Mouse (Mus musculus) adrenal gland, adult 8-10 months (tissue): Measurements from ENCODE around the gene Os9. TPM values are rescaled to one million over a fixed set of nuclear protein-coding genes. Genes with fewer than 3 reads are reported as not detected.
"Not testable (repeated sequence)": the region's sequence is repeated elsewhere in the genome, so short reads cannot be mapped to it uniquely, and the experiment has no call there.

Experiments
- DNase-seq: peaks from one replicate; pipeline ENCODE4 v3.0.0; 2022
- total RNA-seq, 4 experiments: library from RNA; stranded (reverse); gene quantifications; 2 replicates each; pipeline ENCODE4 v1.2.4; 2022

Gene Os9
- total RNA-seq, 4 experiments from 2014 or later: 139 to 153 (median 150) TPM

- no peak for DNase-seq
Observed at GRCm38 (mm10) chr10:127062503-127062902, 58.4 kb downstream of the Os9 start.

GRCm38 (mm10) chr10:127062101-127062500 lies 58.8 kb downstream of the Os9 start:
- DNase-seq: not testable (repeated sequence)

GRCm38 (mm10) chr10:127061513-127061912 lies 59.4 kb downstream of the Os9 start:
- DNase-seq: no peak

GRCm38 (mm10) chr10:127061085-127061484 lies 59.8 kb downstream of the Os9 start:
- no peak for DNase-seq

- peak; percentile 81 for DNase-seq
Observed at GRCm38 (mm10) chr10:127059968-127060916, 60.7 kb downstream of the Os9 start, which contains the start of gene March9. Gene March9 (minus strand): TSS chr10:127060184.

- DNase-seq: no peak
Observed at GRCm38 (mm10) chr10:127059174-127059967, 61.6 kb downstream of the Os9 start.

GRCm38 (mm10) chr10:127058708-127059107 lies 62.2 kb downstream of the Os9 start:
- no peak for DNase-seq

- DNase-seq: no peak
Observed at GRCm38 (mm10) chr10:127058161-127058560, 62.8 kb downstream of the Os9 start.

- no peak for DNase-seq
Observed at GRCm38 (mm10) chr10:127056490-127056889, 64.4 kb downstream of the Os9 start.

GRCm38 (mm10) chr10:127055406-127055805 lies 65.5 kb downstream of the Os9 start:
- DNase-seq: no peak

- no peak for DNase-seq
Observed at GRCm38 (mm10) chr10:127054646-127055045, 66.3 kb downstream of the Os9 start.

- DNase-seq: no peak
Observed at GRCm38 (mm10) chr10:127050119-127050474, 70.8 kb downstream of the Os9 start.

- no peak for DNase-seq
Observed at GRCm38 (mm10) chr10:127049395-127050118, 71.4 kb downstream of the Os9 start.

- DNase-seq: no peak
Observed at GRCm38 (mm10) chr10:127048608-127049394, 72.1 kb downstream of the Os9 start.

- DNase-seq: no peak
Observed at GRCm38 (mm10) chr10:127047954-127048353, 73.0 kb downstream of the Os9 start, which contains the start of gene Cyp27b1. Gene Cyp27b1 (plus strand): TSS chr10:127048250.

Other genes with a start within 250 kb of the Os9 start
- gene Atp23, start 219.8 kb downstream of the Os9 start, total RNA-seq: 1 to 10 TPM; 7.6 to 8.8 (median 8.5) TPM
- 100 to 1,000 TPM; 140 to 170 (median 157) TPM for gene Ctdsp2, start 142.4 kb downstream of the Os9 start, total RNA-seq
- 1 to 10 TPM; 1.6 to 2.4 (median 2.0) TPM for gene Avil, start 120.4 kb downstream of the Os9 start, total RNA-seq
- 10 to 100 TPM; 67.1 to 71.5 (median 68.1) TPM for gene Tsfm, start 90.3 kb downstream of the Os9 start, total RNA-seq
- gene Mettl1, start 79.7 kb downstream of the Os9 start, total RNA-seq: 10 to 100 TPM; 19.3 to 33.1 (median 26.4) TPM
- gene Eef1akmt3, start 79.6 kb downstream of the Os9 start, total RNA-seq: under 1 TPM; 0.12 to 0.66 (median 0.37) TPM
- under 1 TPM; 0.41 to 0.83 (median 0.53) TPM for gene Cyp27b1, start 72.9 kb downstream of the Os9 start, total RNA-seq
- gene March9, start 60.9 kb downstream of the Os9 start, total RNA-seq: 10 to 100 TPM in 2 of 4 experiments, 1 to 10 TPM in 2; 8.9 to 11.3 (median 10.3) TPM
- 100 to 1,000 TPM; 197 to 246 (median 230) TPM for gene Cdk4, start 57.6 kb downstream of the Os9 start, total RNA-seq
- 100 to 1,000 TPM; 120 to 138 (median 128) TPM for gene Tspan31, start 50.9 kb downstream of the Os9 start, total RNA-seq
- 1 to 10 TPM; 3.0 to 7.5 (median 5.5) TPM for gene Agap2, start 45.8 kb downstream of the Os9 start, total RNA-seq
- 10 to 100 TPM in 2 of 4 experiments, 1 to 10 TPM in 2; 8.8 to 13.4 (median 11.1) TPM for gene B4galnt1, start 44.1 kb upstream of the Os9 start, total RNA-seq
- gene Slc26a10, start 59.5 kb upstream of the Os9 start, total RNA-seq: 1 to 10 TPM in 1 of 4 experiments, under 1 TPM in 3; 0.21 to 2.3 (median 0.48) TPM
- gene Arhgef25, start 69.0 kb upstream of the Os9 start, total RNA-seq: 10 to 100 TPM; 24.8 to 52.1 (median 37.9) TPM
- 100 to 1,000 TPM in 2 of 4 experiments, 10 to 100 TPM in 2; 61.1 to 158 (median 116) TPM for gene Dtx3, start 74.6 kb upstream of the Os9 start, total RNA-seq
- gene Pip4k2c, start 90.5 kb upstream of the Os9 start, total RNA-seq: 10 to 100 TPM; 53.2 to 59.6 (median 57.1) TPM
- gene Kif5a, start 142.2 kb upstream of the Os9 start, total RNA-seq: 10 to 100 TPM in 3 of 4 experiments, 1 to 10 TPM in 1; 6.8 to 18.6 (median 14.5) TPM
- gene Dctn2, start 145.2 kb upstream of the Os9 start, total RNA-seq: 100 to 1,000 TPM; 175 to 202 (median 198) TPM
- 10 to 100 TPM; 43.1 to 84.1 (median 62.3) TPM for gene Mbd6, start 167.9 kb upstream of the Os9 start, total RNA-seq
- 100 to 1,000 TPM in 1 of 4 experiments, 10 to 100 TPM in 3; 79.7 to 107 (median 92.0) TPM for gene Mars, start 190.7 kb upstream of the Os9 start, total RNA-seq
- gene Arhgap9, start 200.8 kb upstream of the Os9 start, total RNA-seq: 1 to 10 TPM; 2.2 to 5.0 (median 3.6) TPM
- gene Gli1, start 220.8 kb upstream of the Os9 start, total RNA-seq: 1 to 10 TPM; 4.4 to 6.4 (median 5.2) TPM
- under 1 TPM in 1 of 4 experiments, not detected in 3; 0.11 TPM for gene Inhbe, start 233.3 kb upstream of the Os9 start, total RNA-seq
- gene Inhbc, start 249.3 kb upstream of the Os9 start, total RNA-seq: not detected